Comparison of ENCODE assay signal across 8 mouse cellular contexts in the genomic region with DNA sequence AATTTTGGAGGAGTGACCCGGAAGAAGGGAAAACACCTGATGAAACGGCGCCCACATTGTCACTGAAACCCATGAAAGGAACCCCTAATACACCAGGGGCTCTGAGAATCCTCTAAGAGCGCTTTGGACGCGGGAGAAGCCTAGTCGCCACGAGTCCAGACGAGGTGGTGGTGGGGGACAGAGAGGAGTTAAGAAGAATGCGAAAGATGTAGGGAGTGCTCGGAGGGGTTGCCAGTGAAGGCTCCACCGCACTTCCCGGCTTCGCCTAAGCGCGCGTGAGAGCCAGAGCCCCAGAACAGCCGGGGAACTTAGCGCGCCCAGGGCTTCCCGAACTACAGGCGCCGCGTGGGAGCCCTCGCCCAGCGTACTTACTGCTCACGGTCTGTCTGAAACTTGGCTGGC. TPM values are rescaled to one million over a fixed set of nuclear protein-coding genes. Genes with fewer than 3 reads are reported as not detected.
DNase-seq lines count a peak whose midpoint lies in the region; ATAC-seq and TF ChIP-seq lines count a peak whose summit lies in the region.

No protein-coding gene starts in this region.

- peaks cover 20% of the 10 kb centered on the region for H3K79me2 ChIP-seq in CH12.LX (replicated peaks; ENCODE audit: control insufficient read depth, extremely low read depth, insufficient read depth, poor library complexity, severe bottlenecking)

- peaks cover 2 to 12% of the 10 kb centered on the region in 2 experiments for H3K36me3 ChIP-seq in CH12.LX (replicated peaks in 1 of 2; ENCODE audit: control insufficient read depth in 1 of 2, insufficient read depth in 1 of 2, low read length in 1 of 2)
- H3K36me3 ChIP-seq in forebrain, embryonic 14.5 days (ENCODE audit: control insufficient read depth, insufficient read depth, low read length): no peaks in the 10 kb centered on the region
- no peaks in the 10 kb centered on the region for H3K36me3 ChIP-seq in limb, embryonic 12.5 days
- no peaks in the 10 kb centered on the region for H3K36me3 ChIP-seq in neural tube, embryonic 13.5 days

- WGBS in forebrain, embryonic 14.5 days: under 1% methylated on average over 27 of the region's 27 CpGs
- WGBS in limb, embryonic 12.5 days: under 1% methylated on average over 27 of the region's 27 CpGs
- WGBS in neural tube, embryonic 13.5 days: under 1% methylated on average over 27 of the region's 27 CpGs

- H3K9me3 ChIP-seq in CH12.LX (replicated peaks; ENCODE audit: low read length): no peaks in the 10 kb centered on the region
- no peaks in the 10 kb centered on the region for H3K9me3 ChIP-seq in forebrain, embryonic 14.5 days (replicated peaks; ENCODE audit: control insufficient read depth, low read length)
- no peaks in the 10 kb centered on the region for H3K9me3 ChIP-seq in limb, embryonic 12.5 days
- H3K9me3 ChIP-seq in neural tube, embryonic 13.5 days: no peaks in the 10 kb centered on the region

- H3K4me3 ChIP-seq in CH12.LX (replicated peaks in 1 of 3; ENCODE audit: low read depth in 2 of 3, low read length in 2 of 3, poor library complexity in 1 of 3): peak overlapping the region; percentile 70 to 98 (median 82)
- H3K4me3 ChIP-seq in forebrain, embryonic 14.5 days (ENCODE audit: low read depth, low read length): peak overlapping the region; percentile 81
- peak overlapping the region; percentile 68 for H3K4me3 ChIP-seq in limb, embryonic 12.5 days (replicated peaks)
- peak overlapping the region; percentile 72 for H3K4me3 ChIP-seq in neural tube, embryonic 13.5 days

- H3K27me3 ChIP-seq in CH12.LX (replicated peaks): no peaks in the 10 kb centered on the region
- peaks cover 20% of the 10 kb centered on the region for H3K27me3 ChIP-seq in forebrain, embryonic 14.5 days (replicated peaks; ENCODE audit: control insufficient read depth, insufficient read depth, low read length)
- H3K27me3 ChIP-seq in limb, embryonic 12.5 days: peaks cover 54% of the 10 kb centered on the region
- H3K27me3 ChIP-seq in neural tube, embryonic 13.5 days: peaks cover 58% of the 10 kb centered on the region

- peak overlapping the region; percentile 38; the same call in 1 of the 2 replicates for H3K27ac ChIP-seq in CH12.LX (ENCODE audit: insufficient read depth, low read depth)
- H3K27ac ChIP-seq in forebrain, embryonic 14.5 days (ENCODE audit: low read depth, low read length): peak overlapping the region; percentile 94
- no peak overlapping the region for H3K27ac ChIP-seq in limb, embryonic 12.5 days
- H3K27ac ChIP-seq in neural tube, embryonic 13.5 days (replicated peaks): no peak overlapping the region

- TF ChIP-seq CTCF in CH12.LX (conservative IDR thresholded peaks at IDR 0.05 in 1 of 2, IDR thresholded peaks at IDR 0.05 in 1 of 2; ENCODE audit: low read depth in 2 of 2, low read length in 2 of 2): no peak

- DNase-seq in cerebellum, postnatal 10 days: peak; percentile 46
- no peak for DNase-seq in cerebellum, adult 8-10 months
- DNase-seq in CH12.LX (ENCODE audit: extremely low read depth): peak; percentile 31
- peak; percentile 59 for DNase-seq in forebrain, embryonic 14.5 days (ENCODE audit: low spot score)
- no peak for DNase-seq in frontal cortex, postnatal 25 days (ENCODE audit: low spot score in 2 of 2)
- DNase-seq in layer of hippocampus, adult 18-20 months (ENCODE audit: low spot score in 2 of 2): no peak

- TF ChIP-seq RAD21 in CH12.LX (IDR thresholded peaks at IDR 0.05; ENCODE audit: low read depth, low read length): no peak

- peak overlapping the region; percentile 81 for H3K9ac ChIP-seq in CH12.LX (ENCODE audit: insufficient read depth, low read depth)
- peak overlapping the region; percentile 84 for H3K9ac ChIP-seq in forebrain, embryonic 14.5 days (ENCODE audit: low read length)
- peak overlapping the region; percentile 79; the same call in 1 of the 2 replicates for H3K9ac ChIP-seq in limb, embryonic 12.5 days (replicated peaks)
- peak overlapping the region; percentile 73 for H3K9ac ChIP-seq in neural tube, embryonic 13.5 days

- no peak for TF ChIP-seq POLR2A in CH12.LX (IDR thresholded peaks at IDR 0.05; ENCODE audit: low read depth, low read length)

- no peak for ATAC-seq in forebrain, embryonic 14.5 days
- no peak for ATAC-seq in limb, embryonic 12.5 days (ENCODE audit: insufficient number of reproducible peaks, insufficient read depth, low FRiP score, low TSS enrichment, low read depth)
- no peak for ATAC-seq in neural tube, embryonic 13.5 days (ENCODE audit: low read depth)

- dilution Hi-C loops in CH12.LX (cut with MboI; ENCODE audit: extremely low pct_ligation_motif_present, extremely low pct_unique_long_range_greater_than_20kb, low sequenced_read_pairs): no loop called here

- peaks cover 0 to 15% of the 10 kb centered on the region in 2 experiments; a peak in 2 of 4 replicates for H3K4me1 ChIP-seq in CH12.LX (ENCODE audit: control insufficient read depth in 1 of 2, insufficient read depth in 2 of 2)
- peaks cover 13% of the 10 kb centered on the region for H3K4me1 ChIP-seq in forebrain, embryonic 14.5 days (ENCODE audit: control insufficient read depth, insufficient read depth, low read length)
- peaks cover 35% of the 10 kb centered on the region for H3K4me1 ChIP-seq in limb, embryonic 12.5 days (replicated peaks)
- H3K4me1 ChIP-seq in neural tube, embryonic 13.5 days (replicated peaks): peaks cover 41% of the 10 kb centered on the region

- TF ChIP-seq EP300 in CH12.LX (IDR thresholded peaks at IDR 0.05; ENCODE audit: low read length): no peak

- in situ Hi-C loops in CH12.LX (cut with MboI; ENCODE audit: low pct_ligation_motif_present, low pct_unique_long_range_greater_than_20kb, low sequenced_read_pairs): no loop called here

- H3K4me2 ChIP-seq in CH12.LX (ENCODE audit: insufficient read depth, low read depth, poor library complexity, severe bottlenecking): peak overlapping the region; percentile 79
- H3K4me2 ChIP-seq in forebrain, embryonic 14.5 days (ENCODE audit: low read length): peak overlapping the region; percentile 69
- H3K4me2 ChIP-seq in limb, embryonic 12.5 days: peak overlapping the region; percentile 96
- peak overlapping the region; percentile 96 for H3K4me2 ChIP-seq in neural tube, embryonic 13.5 days

TF ChIP-seq in CH12.LX, 34 proteins besides CTCF, POLR2A, EP300 and RAD21:
- TF ChIP-seq BHLHE40 (IDR thresholded peaks at IDR 0.05; ENCODE audit: low read depth, low read length): 0 out of 2 replicates have a peak, but pooled peaks have one; percentile 7
- no peak for TF ChIP-seq RCOR1 (conservative IDR thresholded peaks at IDR 0.05; ENCODE audit: low read depth, low read length)
- TF ChIP-seq MXI1 (IDR thresholded peaks at IDR 0.05; ENCODE audit: low read depth, low read length): peak; percentile 58; the same call in 1 of the 2 replicates
- TF ChIP-seq MAZ (IDR thresholded peaks at IDR 0.05; ENCODE audit: low read depth, low read length): no peak
- TF ChIP-seq ETS1 (conservative IDR thresholded peaks at IDR 0.05; ENCODE audit: low read depth, low read length): no peak
- peak; percentile 55; the same call in 1 of the 2 replicates for TF ChIP-seq ELF1 (IDR thresholded peaks at IDR 0.05; ENCODE audit: low read depth, low read length)
- no peak for TF ChIP-seq NRF1 (IDR thresholded peaks at IDR 0.05; ENCODE audit: low read depth, low read length)
- no peak for TF ChIP-seq JUN (IDR thresholded peaks at IDR 0.05; ENCODE audit: insufficient read depth, low read depth, low read length)
- no peak for TF ChIP-seq ZC3H11A (IDR thresholded peaks at IDR 0.05; ENCODE audit: low read depth, low read length)
- no peak for TF ChIP-seq TBP (conservative IDR thresholded peaks at IDR 0.05; ENCODE audit: low read depth, low read length)
- no peak for TF ChIP-seq KAT2A (IDR thresholded peaks at IDR 0.05; ENCODE audit: insufficient replicate concordance, low read length)
- peak; percentile 14; the same call in 1 of the 2 replicates for TF ChIP-seq TCF12 (IDR thresholded peaks at IDR 0.05; ENCODE audit: low read depth, low read length)
- no peak for TF ChIP-seq PAX5 (IDR thresholded peaks at IDR 0.05; ENCODE audit: low read length)
- 0 out of 2 replicates have a peak, but pooled peaks have one; percentile 52 for TF ChIP-seq MYC (IDR thresholded peaks at IDR 0.05; ENCODE audit: low read depth, low read length)
- TF ChIP-seq MEF2A (IDR thresholded peaks at IDR 0.05; ENCODE audit: borderline replicate concordance, low read depth, low read length): no peak
- TF ChIP-seq NELFE (IDR thresholded peaks at IDR 0.05; ENCODE audit: low read depth, low read length): no peak
- TF ChIP-seq MAFK (IDR thresholded peaks at IDR 0.05; ENCODE audit: insufficient replicate concordance, low read length): no peak
- TF ChIP-seq USF2 (conservative IDR thresholded peaks at IDR 0.05; ENCODE audit: low read depth, low read length): no peak

RNA-seq across cellular contexts. Expression of a gene that starts 7.7 kb away (rescaled TPM):
- total RNA-seq in CH12.LX (2012; rRNA removed) (1.6 and 2.1 TPM in 2 replicates), CH12.LX (2014; rRNA removed) (1.4 and 2.0 TPM in 2 replicates)
- 3.7 and 3.9 TPM in 2 replicates for polyA plus RNA-seq in CH12.LX (2012; ENCODE audit: insufficient read length, low read depth)
- polyA plus RNA-seq in forebrain, embryonic 14.5 days (2014; fragmentation: Nextera tagmentation; extraction: Ambion mirVana): 20.1 and 40.6 TPM in 2 replicates
- polyA plus RNA-seq in limb, embryonic 12.5 days (2016; fragmentation: Nextera tagmentation; extraction: Ambion mirVana): 1.9 and 2.1 TPM in 2 replicates
- 1.9 and 3.8 TPM in 2 replicates for polyA plus RNA-seq in neural tube, embryonic 13.5 days (2015; fragmentation: Nextera tagmentation; extraction: Ambion mirVana)
- total RNA-seq in layer of hippocampus, adult 18-20 months (2021): 10 to 100 TPM; 16.5 to 18.8 TPM

Comparison
In these comparisons a context has a peak if more than half of its experiments do, and no peak if none do; other contexts are left out.
1. DNase-seq: peak in cerebellum, postnatal 10 days (2 of 2), CH12.LX (single experiment) and forebrain, embryonic 14.5 days (single experiment); none in cerebellum, adult 8-10 months (single experiment), frontal cortex, postnatal 25 days (0 of 2) and layer of hippocampus, adult 18-20 months (0 of 2).
2. H3K27ac ChIP-seq: peak in CH12.LX (single experiment) and forebrain, embryonic 14.5 days (single experiment); none in limb, embryonic 12.5 days (single experiment) and neural tube, embryonic 13.5 days (single experiment).
3. Peak in every context shown above with its lines, with median percentiles within 50 percentile points of each other: H3K4me2 ChIP-seq, H3K4me3 ChIP-seq and H3K9ac ChIP-seq.